Mouse (Mus musculus) lung, adult 2 months (tissue): ENCODE data around the gene Slc1a3.

Experiments used
- CTCF ChIP-seq: fragments of 200-500 bp; IDR thresholded peaks from 2 replicates; pipeline ENCODE4 v1.5.1; 2011; ENCODE audit warnings: mild to moderate bottlenecking, low read length, control low read depth; ENCODE audit not compliant: insufficient read depth
- POLR2A ChIP-seq: fragments of 200-500 bp; IDR thresholded peaks from 2 replicates; pipeline ENCODE4 v1.6.1; 2011; ENCODE audit warnings: low read depth, mild to moderate bottlenecking, control low read depth, low read length, borderline replicate concordance; ENCODE audit errors: extremely low read depth

DNA sequence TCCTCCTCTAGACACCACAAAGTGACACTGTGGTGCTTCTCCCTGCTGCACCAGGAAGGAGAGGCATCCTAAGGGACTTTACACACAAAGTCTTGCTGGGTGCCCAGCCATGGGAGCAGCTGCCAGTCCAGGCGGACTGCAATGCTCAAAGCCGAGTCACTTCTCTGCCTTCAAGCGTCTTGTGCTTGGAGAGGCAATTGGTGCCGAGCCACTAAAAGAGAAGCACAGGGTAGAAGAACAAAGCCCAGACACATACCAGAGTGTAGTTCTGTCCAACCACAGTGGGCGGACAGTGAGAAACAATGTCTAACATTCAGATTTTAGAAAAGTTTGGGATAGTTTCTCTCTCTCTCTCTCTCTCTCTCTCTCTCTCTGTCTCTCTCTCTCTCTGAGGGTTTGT, 38.0 kb downstream of the Slc1a3 start:
- TF ChIP-seq CTCF, result no peak
- no peak for TF ChIP-seq POLR2A
